Mouse (Mus musculus) right cerebral cortex, postnatal 14 days (tissue): Measurements from ENCODE around the gene Mysm1.

Experiments used
- DNase-seq: peaks from one replicate; pipeline ENCODE4 v3.0.0; 2022

Mysm1 gene

DNA sequence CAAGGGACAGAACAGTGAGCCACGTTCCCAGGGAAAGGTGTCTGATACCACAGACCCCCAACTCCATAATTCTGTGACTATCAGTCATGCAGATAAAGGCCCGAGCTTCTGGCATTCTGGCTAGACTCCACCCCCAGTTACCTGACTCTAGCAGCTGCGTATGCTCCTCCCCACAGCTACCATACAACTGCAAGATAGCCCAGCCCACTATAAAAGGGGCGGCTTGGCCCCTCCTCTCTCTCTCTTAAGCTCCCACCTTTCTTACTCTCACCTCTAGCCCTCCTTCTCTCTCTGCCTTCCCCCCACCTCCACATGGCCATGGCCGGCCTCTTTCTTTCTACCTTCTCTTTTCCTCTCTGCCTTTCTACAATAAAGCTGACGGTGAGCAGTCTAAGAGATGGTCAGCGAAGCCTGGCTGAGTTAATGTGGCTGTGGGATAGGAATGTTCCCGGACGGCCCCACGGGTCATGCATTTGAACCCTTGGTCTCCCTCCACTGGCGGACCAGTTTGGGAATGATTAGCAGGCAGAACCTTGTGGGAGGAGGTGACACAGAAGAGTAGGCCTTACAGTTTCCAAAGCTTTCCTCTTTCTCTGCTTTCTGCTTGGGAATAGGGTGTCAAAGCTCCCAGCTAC lies 37.6 kb downstream of the Mysm1 start:
- no peak for DNase-seq

- DNase-seq, result no peak
These were observed 50.2 kb downstream of the Mysm1 start, which contains the start of gene Eqtn for GRCm38 (mm10) chr4:94928743-94929142. Eqtn (minus strand) TSS chr4:94928843.

- DNase-seq, result no peak
These were observed 77.1 kb downstream of the Mysm1 start for GRCm38 (mm10) chr4:94901780-94902179.

GRCm38 (mm10) chr4:94900744-94901143 lies 78.2 kb downstream of the Mysm1 start:
- DNase-seq, result no peak
